Mouse (Mus musculus): ENCODE results near the gene Stat5b. TPM values are rescaled to one million over a fixed set of nuclear protein-coding genes. Genes with fewer than 3 reads are reported as not detected.

Gene Stat5b
- 100 to 1,000 TPM; 119 to 160 TPM for polyA plus RNA-seq (2017; shearing (Covaris generic))

GRCm38 (mm10) chr11:100850038-100850777 lies at the start of gene Stat5b:
Gene Stat5b (minus strand): TSS chr11:100850724.

GRCm38 (mm10) chr11:100858935-100859578 lies 8.5 kb upstream of the Stat5b start, which contains the start of gene Stat5a:
Gene Stat5a (plus strand): TSS chr11:100859351.

GRCm38 (mm10) chr11:100770646-100771408 lies 79.7 kb downstream of the Stat5b start, which contains the start of gene Ghdc:
Gene Ghdc (minus strand): TSS chr11:100770957.

GRCm38 (mm10) chr11:100762831-100763230 lies 87.7 kb downstream of the Stat5b start, which contains the start of gene Hcrt:
Gene Hcrt (minus strand): TSS chr11:100762931.

GRCm38 (mm10) chr11:100759611-100760233 lies 90.8 kb downstream of the Stat5b start, which contains the start of gene Kcnh4:
Gene Kcnh4 (minus strand): TSS chr11:100759942.

GRCm38 (mm10) chr11:100738066-100738604 lies 112.4 kb downstream of the Stat5b start, which contains the start of gene Rab5c:
Gene Rab5c (minus strand): TSS chr11:100738215.

Other genes with a start within 250 kb of the Stat5b start
- 10 to 100 TPM; 25.2 to 36.7 TPM for gene Nkiras2, start 231.5 kb downstream of the Stat5b start, polyA plus RNA-seq (2017; shearing (Covaris generic))
- gene Dnajc7, start 230.6 kb downstream of the Stat5b start, polyA plus RNA-seq (2017; shearing (Covaris generic)) = 100 to 1,000 TPM; 552 to 587 TPM
- gene Zfp385c, start 158.3 kb downstream of the Stat5b start, polyA plus RNA-seq (2017; shearing (Covaris generic)) = 1 to 10 TPM in 1 of 2 experiments, under 1 TPM in 1; 0.24 to 1.2 TPM
- 10 to 100 TPM; 13.0 to 26.1 TPM for gene Dhx58, start 146.5 kb downstream of the Stat5b start, polyA plus RNA-seq (2017; shearing (Covaris generic))
- 10 to 100 TPM; 62.5 to 65.3 TPM for gene Kat2a, start 138.3 kb downstream of the Stat5b start, polyA plus RNA-seq (2017; shearing (Covaris generic))
- under 1 TPM; 0.58 to 0.80 TPM for gene Hspb9, start 136.9 kb downstream of the Stat5b start, polyA plus RNA-seq (2017; shearing (Covaris generic))
- gene Rab5c, start 112.5 kb downstream of the Stat5b start, polyA plus RNA-seq (2017; shearing (Covaris generic)) = 10 to 100 TPM; 34.0 to 50.8 TPM
- under 1 TPM; 0.61 to 0.86 TPM for gene Kcnh4, start 90.8 kb downstream of the Stat5b start, polyA plus RNA-seq (2017; shearing (Covaris generic))
- not detected for gene Hcrt, start 87.8 kb downstream of the Stat5b start, polyA plus RNA-seq (2017; shearing (Covaris generic))
- gene Ghdc, start 79.8 kb downstream of the Stat5b start, polyA plus RNA-seq (2017; shearing (Covaris generic)) = 1 to 10 TPM; 5.0 to 6.5 TPM
- 10 to 100 TPM; 67.9 to 84.1 TPM for gene Stat5a, start 8.6 kb upstream of the Stat5b start, polyA plus RNA-seq (2017; shearing (Covaris generic))
- 100 to 1,000 TPM; 233 to 234 TPM for gene Stat3, start 88.8 kb upstream of the Stat5b start, polyA plus RNA-seq (2017; shearing (Covaris generic))
- gene Cavin1, start 120.2 kb upstream of the Stat5b start, polyA plus RNA-seq (2017; shearing (Covaris generic)) = under 1 TPM; 0.32 to 0.83 TPM
- gene Atp6v0a1, start 158.7 kb upstream of the Stat5b start, polyA plus RNA-seq (2017; shearing (Covaris generic)) = 1 to 10 TPM; 8.9 to 9.8 TPM
- 10 to 100 TPM; 27.4 to 32.0 TPM for gene Naglu, start 219.3 kb upstream of the Stat5b start, polyA plus RNA-seq (2017; shearing (Covaris generic))
- 1 to 10 TPM in 1 of 2 experiments, under 1 TPM in 1; 0.39 to 2.9 TPM for gene Hsd17b1, start 227.7 kb upstream of the Stat5b start, polyA plus RNA-seq (2017; shearing (Covaris generic))
- 10 to 100 TPM; 26.6 to 33.3 TPM for gene Coasy, start 231.8 kb upstream of the Stat5b start, polyA plus RNA-seq (2017; shearing (Covaris generic))
- gene Mlx, start 236.6 kb upstream of the Stat5b start, polyA plus RNA-seq (2017; shearing (Covaris generic)) = 100 to 1,000 TPM in 1 of 2 experiments, 10 to 100 TPM in 1; 81.3 to 127 TPM
- 1 to 10 TPM; 6.8 to 8.2 TPM for gene Psmc3ip, start 244.7 kb upstream of the Stat5b start, polyA plus RNA-seq (2017; shearing (Covaris generic))

Data from inflammation-experienced regulatory T-cells (primary cell).